Mouse (Mus musculus): ENCODE results near the gene Olfr126.

Olfr126 gene

DNA sequence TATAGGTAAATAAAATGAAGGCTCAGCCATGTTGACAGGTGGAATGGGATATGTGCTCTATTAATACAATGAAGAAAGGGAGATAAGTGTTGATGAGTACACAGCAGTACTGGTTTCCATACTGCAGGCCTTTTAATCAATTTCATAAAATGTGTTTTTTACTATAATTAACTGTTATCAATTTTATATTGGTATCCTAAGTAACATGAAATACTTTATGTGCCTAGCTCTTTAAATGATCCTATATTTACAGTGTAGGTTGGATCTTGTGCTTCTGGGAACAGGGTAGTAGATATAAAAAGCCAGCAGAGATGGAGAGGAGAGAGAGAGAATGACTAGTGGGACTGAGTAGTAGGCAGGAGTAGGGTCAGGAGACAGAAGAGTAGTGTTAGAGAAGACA, at the start of gene Olfr126:
Gene Olfr126 (plus strand): TSS at position 301 of the 400 bp plus-strand sequence.
- in situ Hi-C loops (cut with MboI; ENCODE audit: unreplicated experiment in 2 of 2), result no loop called here

DNA sequence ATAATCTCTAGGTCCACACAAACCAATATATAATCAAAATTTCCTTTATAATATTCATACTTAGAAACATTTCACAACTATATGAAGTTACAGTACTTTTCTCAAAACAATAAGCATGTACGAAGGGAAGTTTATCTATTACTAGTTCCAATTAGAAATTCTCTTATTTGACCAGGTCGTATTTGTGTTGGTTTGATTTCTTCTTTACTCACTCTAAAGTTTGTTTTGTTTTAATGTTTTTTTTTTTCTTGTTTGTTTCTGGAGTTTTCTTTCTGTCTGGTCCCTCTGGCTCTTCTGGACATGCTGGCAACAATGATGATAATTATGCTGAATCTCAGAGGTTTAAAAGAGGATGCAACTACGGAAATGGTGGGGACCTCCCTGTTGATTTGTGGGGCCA, 47.7 kb upstream of the Olfr126 start, which contains the start of gene Olfr124:
Gene Olfr124 (plus strand): TSS at position 301 of the 400 bp plus-strand sequence.
- in situ Hi-C loops (cut with MboI; ENCODE audit: unreplicated experiment in 2 of 2), result no loop called here

DNA sequence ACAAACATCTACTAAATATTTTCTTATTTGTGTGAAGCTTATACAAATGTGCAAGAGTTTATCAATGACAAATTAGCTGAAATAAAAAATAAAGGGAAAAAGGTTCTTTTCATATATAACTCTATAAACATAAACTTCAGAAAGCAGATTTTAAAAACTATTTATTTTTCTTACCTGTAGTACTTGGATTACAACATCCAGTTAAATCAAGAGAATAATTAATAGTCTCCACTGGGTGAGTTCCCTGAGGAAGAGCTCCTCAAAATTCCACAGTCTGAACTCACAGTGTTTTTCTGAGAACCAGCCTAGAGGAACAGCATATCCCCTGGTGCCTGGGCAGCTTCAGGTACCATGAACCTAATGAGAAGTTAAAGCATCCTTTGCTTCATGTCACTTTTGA, 14.6 kb upstream of the Olfr126 start, which contains the start of gene Olfr125:
Gene Olfr125 (plus strand): TSS at position 301 of the 400 bp plus-strand sequence.
- in situ Hi-C loops (cut with MboI; ENCODE audit: unreplicated experiment in 2 of 2), result no loop called here

DNA sequence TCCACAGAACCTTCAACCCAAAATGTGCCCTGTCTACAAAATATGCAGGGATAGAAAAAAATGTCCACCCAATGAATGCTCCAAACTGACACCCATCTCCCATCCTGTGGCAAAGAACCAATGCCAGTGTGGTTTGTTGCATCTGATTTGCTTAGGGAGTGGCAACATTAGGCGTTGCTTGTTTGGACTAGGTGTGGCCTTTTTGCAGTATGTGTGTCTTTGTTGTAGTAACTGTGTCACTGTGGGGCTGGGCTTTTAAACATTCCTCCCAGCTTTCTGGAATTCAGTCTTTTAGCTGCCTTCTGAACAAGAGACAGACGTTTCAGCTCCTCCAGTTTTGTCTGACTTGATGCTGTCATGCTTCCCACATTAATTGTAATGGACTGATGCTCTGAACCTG, 16.6 kb downstream of the Olfr126 start:
- in situ Hi-C loops (cut with MboI; ENCODE audit: unreplicated experiment in 2 of 2), result no loop called here

DNA sequence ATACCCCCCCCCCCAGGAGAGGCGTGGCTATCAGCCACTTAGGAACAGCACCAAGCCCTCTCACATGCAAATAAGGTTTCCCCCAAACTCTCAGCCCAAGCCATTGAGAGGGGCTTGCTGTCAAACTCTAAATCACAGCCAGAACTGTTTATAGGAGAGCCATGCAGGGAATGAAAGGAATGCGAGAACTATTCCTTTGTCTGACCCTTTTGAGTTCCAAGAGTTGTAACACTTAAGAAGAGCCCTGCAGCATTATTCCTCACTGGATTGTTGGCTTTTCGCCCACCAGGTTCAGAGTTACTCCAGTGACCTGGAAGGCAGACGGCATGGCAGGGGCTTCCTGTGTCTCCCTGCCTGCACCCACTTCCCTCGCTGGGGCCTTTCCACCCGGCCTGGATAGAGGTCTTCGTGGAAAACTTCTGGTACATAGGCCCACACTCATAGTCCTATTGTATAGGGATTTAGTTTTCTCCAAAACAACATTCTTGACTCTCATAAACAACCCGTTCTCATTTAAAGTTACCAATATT, 22.5 kb downstream of the Olfr126 start:
- in situ Hi-C loops (cut with MboI; ENCODE audit: unreplicated experiment in 2 of 2), result no loop called here

DNA sequence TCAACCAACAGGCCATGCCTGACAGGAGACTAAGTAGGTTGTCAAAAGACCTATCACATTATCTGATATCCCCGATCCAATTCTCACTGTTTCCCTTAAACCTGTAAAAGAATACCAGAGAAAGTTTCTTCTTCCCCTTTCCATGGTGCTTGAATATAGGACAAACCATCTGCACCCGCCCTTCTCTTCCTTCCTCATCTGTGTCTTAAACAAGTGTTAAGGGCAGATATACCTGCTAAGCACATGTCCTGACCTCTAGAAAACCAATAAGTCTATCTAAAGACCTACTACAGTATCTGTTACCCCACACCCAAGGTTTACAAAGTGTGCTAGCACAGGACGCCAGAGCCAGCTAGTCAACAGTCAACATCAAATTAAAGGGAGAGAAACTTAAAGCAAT, 26.5 kb downstream of the Olfr126 start:
- in situ Hi-C loops (cut with MboI; ENCODE audit: unreplicated experiment in 2 of 2), result no loop called here

DNA sequence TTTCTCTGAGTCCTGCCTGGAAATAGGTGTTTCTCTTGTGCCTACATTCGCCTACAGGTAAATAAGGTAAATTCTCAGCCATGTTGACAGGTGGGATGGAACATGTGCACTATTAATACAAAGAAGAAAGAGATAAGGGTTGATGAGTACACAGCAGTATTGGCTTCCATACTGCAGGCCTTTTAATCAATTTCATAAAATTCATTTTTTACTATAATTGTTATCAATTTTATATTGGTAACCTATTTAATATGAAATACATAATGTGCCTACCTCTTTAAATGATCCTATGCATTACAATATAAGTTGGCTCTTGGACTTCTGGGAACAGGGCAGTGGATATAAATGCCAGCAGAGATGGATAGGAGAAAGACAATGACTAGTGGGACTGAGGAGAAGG, 52.9 kb downstream of the Olfr126 start, which contains the start of gene Olfr127:
Gene Olfr127 (plus strand): TSS at position 301 of the 400 bp plus-strand sequence.
- in situ Hi-C loops (cut with MboI; ENCODE audit: unreplicated experiment in 2 of 2), result no loop called here
